Mouse (Mus musculus) 3T3-L1 (cell line): ENCODE measurements at regions not wholly inside any gene's neighbourhood (a gene's known extent, or its start where the extent isn't known, plus 50 kb on each side); places are given as distances from the start of the nearest gene placed in this dataset.

Source experiments
- DNase-seq: peaks from one replicate; pipeline ENCODE4 v3.0.0-alpha.2; 2015; ENCODE audit warnings: low read depth, low spot score

GRCm38 (mm10) chr3:148336640-148337039, 653.7 kb downstream of the Adgrl2 start:
- DNase-seq = no peak

GRCm38 (mm10) chr3:148336091-148336511, 654.3 kb downstream of the Adgrl2 start:
- no peak for DNase-seq

DNA sequence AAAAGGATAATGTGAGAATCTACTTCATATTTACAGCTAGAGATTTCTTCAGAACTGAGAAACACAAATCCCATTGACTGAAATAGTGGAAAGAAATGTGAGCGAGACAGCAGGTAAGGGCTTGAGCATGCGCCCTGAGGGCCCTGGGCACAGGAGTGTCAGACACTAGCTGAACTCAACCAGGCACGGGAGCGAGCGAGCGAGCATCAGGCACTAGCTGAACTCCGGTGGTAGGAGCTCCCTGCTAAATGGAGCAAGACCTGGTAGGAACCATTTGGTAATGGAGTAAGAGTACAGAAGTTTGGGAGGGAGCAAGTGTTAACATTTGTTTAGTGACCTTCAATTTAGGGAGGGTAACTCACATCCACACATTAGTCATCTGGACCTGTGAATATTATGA, 654.7 kb downstream of the Adgrl2 start:
- no peak for DNase-seq

DNA sequence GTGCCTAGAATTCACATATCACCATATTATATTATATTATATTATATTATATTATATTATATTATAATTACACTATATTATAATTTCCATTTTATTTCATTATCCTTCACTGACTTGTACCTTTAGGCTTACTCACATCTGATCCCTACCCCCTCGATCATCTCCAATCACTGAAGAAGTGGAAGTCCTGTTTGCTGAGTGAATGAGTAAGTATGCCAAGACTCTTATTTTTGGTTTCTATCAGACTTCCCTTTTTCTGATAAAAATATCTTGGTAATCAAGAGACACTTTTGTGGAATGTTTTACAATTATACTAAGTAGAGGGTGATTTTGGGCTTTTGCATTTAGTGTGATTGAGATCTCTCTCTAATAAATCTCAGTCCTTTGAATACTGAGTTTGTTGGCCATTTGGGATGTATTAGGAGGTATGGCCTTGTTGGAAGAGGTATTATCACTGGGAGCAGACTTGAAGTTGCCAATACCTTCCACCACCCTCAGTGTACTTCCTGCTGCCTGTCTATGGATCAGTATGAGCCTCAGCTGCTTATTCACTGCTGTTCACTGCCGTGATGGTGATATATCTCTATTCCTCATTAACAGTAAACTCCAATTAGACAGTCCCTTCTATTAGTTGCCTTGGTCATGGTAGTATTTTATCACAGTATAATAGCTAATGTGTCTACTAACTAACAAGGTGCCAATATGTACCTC, 665.3 kb downstream of the Adgrl2 start:
- DNase-seq = no peak

DNA sequence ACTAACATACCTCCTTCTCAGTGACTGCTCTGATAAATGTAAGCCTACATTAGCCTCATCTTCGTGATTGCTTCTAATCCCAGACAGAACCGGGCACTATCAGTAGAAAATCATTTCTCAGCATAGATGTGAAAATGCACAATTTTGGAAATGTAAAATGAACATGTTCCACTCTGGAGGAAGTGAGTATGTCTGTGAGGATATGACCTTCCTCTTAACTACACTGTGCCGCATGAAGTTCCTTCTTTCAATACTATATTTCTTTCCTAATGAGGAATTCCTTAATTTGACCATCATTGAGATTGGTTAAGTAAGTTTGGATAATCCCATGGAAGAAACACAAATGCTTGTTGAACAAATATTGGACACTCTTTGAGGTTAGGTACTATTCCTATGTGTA, 668.5 kb downstream of the Adgrl2 start:
- no peak for DNase-seq

GRCm38 (mm10) chr3:148316198-148316597, 674.2 kb downstream of the Adgrl2 start:
- no peak for DNase-seq

DNA sequence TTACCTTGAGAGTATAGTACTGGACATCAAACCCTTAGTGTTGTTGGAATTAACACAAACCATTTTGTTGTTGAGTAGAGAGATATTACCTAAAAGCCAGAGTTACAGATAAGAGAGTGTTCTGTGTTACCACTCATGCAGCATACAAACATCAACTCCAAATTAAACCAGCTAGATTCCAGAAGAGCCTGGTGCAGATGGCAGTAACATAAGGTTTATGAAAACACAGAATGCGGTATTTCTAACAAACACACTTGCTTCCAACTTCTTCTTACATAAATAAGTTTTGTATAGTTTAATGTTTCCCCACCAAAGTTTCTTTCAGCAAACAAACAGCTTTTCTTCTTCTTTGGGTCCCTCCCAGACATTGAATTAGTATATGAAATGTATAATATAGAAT, 675.1 kb downstream of the Adgrl2 start:
- no peak for DNase-seq

DNA sequence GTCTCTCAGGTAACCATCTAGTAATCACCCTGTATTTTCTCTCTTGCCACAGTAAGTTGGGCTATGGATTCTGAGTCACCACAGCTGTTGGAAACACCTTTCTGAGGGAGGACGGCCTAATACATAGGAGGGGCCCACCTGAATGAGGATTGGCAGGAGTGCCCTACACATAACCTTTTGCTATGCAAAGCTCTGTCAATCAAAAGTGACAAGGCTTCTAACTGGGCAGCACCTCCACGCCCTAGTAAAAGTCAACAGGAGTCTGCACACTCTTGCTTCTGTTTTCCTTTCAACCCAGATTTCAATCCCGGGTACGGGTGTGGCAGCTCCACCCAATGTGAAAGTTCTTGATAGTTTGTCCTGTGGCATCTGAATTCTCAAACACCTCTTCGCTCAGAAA, 694.8 kb downstream of the Adgrl2 start:
- no peak for DNase-seq

DNA sequence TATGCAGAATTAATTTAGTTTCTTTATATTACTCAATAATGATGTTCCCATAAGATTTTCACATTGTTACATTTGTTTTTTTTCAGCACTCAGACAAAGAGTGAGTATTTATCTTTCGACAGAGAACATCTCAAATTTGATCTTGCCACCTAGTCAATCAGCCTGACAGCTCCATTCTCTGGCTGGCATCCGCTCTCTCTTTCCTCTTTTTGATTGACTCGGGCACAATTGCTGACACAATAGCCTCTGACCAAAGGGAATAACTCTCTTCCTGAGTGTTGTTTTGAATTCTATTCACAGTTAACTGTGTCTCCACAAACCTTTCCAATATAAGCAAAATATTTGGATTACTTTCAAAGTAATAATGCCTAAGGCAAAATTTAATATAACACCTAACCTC, 711.4 kb downstream of the Adgrl2 start:
- DNase-seq = no peak

GRCm38 (mm10) chr3:148272159-148272848, 718.1 kb downstream of the Adgrl2 start:
- DNase-seq = no peak

DNA sequence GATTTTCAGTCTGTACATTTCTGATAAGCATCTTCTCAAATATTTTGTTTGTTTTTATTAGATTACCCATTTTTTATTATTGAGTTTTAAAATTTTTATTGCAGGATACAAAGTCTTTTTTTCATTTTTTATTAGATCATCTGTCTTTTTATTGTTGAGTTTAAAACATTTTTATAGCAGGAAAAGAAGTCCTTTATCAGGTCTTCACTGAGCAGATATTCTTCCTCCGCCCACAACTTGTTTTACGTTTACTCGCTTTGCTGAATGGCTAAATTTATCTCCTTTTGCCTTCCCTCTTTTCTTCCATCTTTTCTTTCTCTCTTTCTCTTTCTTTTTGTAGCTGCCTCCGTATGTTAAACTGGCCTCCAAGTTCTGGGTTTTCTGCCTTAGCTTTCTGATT, 721.5 kb downstream of the Adgrl2 start:
- DNase-seq = no peak

- DNase-seq = no peak
These were observed 731.1 kb downstream of the Adgrl2 start for GRCm38 (mm10) chr3:148259211-148259610.

DNA sequence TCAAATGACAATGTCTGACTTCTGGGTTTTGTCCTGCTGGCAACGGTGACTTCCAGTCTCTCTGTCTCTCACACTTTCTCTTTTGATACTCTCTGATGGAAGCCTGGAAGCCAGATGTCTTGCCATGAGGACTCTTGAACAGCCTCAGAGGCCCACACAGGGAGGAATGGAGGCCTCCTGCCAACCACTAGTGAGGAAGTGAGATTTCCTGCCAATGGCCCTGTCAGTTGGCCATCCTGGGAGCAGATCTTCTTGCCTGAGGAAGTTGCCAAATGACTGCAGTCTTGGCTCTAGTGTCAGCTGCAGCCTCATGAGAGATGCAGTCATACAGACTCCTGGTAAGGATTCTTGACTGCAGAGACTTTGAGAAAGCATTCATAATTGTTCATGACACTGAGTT, 741.7 kb downstream of the Adgrl2 start:
- peak; percentile 87 for DNase-seq

DNA sequence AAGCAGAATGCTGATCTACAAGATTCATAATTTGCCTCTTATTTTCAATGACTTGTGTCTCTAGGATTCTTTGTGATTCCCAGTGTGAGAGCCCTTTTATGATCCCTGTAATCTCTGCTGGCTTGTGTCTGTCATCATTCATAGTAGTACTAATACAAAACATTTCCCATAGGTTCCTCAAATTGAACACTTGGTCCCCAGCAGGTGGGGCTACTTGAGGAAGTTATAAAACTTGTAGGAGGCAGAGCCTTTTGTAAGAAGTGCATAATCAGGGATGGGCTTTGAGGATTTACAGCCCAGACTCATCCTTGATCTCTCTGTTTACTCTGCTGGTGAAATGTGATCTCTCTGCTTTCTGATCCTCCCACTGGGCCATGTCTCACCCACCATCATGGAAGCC, 743.6 kb downstream of the Adgrl2 start:
- DNase-seq = no peak

GRCm38 (mm10) chr3:148238093-148238492, 752.3 kb downstream of the Adgrl2 start:
- no peak for DNase-seq

DNA sequence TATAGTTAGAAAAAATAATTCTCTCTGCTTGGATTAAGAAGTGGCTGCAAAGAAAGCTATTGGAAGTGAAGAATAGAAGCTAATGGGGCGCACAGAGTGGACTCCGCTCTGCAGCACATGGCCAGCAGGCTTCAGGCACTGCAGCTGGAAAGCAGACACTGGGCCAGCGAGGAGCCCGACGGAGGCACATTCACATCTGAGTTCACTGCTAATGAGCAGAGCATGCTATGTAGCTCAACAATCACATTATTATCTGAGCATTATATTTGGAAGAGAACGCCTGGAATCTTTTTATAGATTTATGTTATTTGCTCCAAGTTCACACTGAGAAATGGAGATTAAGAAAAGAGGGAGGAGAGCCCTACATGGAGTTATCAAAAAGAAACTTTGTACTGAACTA, 752.8 kb downstream of the Adgrl2 start:
- DNase-seq = no peak

DNA sequence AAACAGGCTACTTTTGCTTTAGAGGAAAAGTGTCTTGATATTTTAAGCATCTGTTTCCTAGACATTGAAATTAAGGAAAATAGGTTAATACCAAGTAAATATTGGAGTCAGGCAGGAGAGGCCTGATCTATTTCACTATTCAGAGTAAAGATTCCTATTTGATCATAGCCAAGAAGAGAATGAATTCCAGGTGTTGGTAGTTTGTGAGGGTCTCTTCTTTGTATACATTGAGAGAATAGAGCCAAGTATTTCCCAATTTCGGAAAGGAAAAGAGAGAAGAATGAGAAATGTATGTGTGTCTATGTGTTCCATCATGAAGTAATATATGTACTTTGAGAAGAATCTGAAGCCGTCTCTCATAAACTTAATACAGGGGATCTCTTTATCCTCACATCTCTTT, 756.7 kb downstream of the Adgrl2 start:
- no peak for DNase-seq

GRCm38 (mm10) chr3:148229192-148229591, 761.2 kb downstream of the Adgrl2 start:
- peak; percentile 43 for DNase-seq

GRCm38 (mm10) chr3:148228002-148228707, 762.2 kb downstream of the Adgrl2 start:
- DNase-seq = peak; percentile 77

DNA sequence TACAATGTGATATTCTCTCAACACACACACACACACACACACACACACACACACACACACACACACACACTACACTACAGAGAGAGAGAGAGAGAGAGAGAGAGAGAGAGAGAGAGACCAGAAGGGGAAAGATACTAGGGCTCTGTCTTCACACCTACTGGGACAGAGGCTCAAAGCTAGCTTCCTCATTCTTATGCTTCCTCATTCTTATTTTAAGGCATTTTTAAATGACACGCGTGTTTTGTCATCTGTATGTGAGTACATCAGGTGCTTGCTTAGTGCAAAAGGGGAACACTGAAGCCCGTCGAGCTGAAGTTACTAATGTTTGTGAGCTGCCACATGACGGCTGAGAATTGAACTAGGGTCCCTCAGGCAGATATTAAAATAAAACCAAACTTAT, 769.5 kb downstream of the Adgrl2 start:
- DNase-seq = no peak

- no peak for DNase-seq
These were observed 770.2 kb downstream of the Adgrl2 start for GRCm38 (mm10) chr3:148220024-148220590.

GRCm38 (mm10) chr3:148202148-148202547, 788.2 kb downstream of the Adgrl2 start:
- DNase-seq = peak; percentile 27
